Mouse (Mus musculus) neutrophil, adult 83 days (primary cell): ENCODE data around the gene Fbxo27. TPM values are rescaled to one million over a fixed set of nuclear protein-coding genes. Genes with fewer than 3 reads are reported as not detected.

Source experiments
- total RNA-seq, 2 experiments: library from RNA; stranded (reverse); gene quantifications; one replicate each; pipeline ENCODE4 v1.2.4; 2023

Fbxo27 gene
- under 1 TPM; 0.18 to 0.33 TPM for total RNA-seq

GRCm38 (mm10) chr7:28692545-28693320 lies at the start of gene Fbxo27:
Fbxo27 (plus strand) TSS chr7:28692849.

GRCm38 (mm10) chr7:28716590-28717281 lies 24.1 kb downstream of the Fbxo27 start, which contains the start of gene Fbxo17:
Fbxo17 (plus strand) TSS chr7:28716804.

GRCm38 (mm10) chr7:28741709-28742438 lies 49.2 kb downstream of the Fbxo27 start, which contains the start of the genes Mrps12 and Sars2:
Mrps12 (minus strand) TSS chr7:28741820.
Sars2 (plus strand) TSS chr7:28741992.

Other genes with a start within 250 kb of the Fbxo27 start
- 1 to 10 TPM; 4.0 TPM for gene Lrfn1, start 240.9 kb upstream of the Fbxo27 start, total RNA-seq
- not detected for gene Ifnl2, start 182.4 kb upstream of the Fbxo27 start, total RNA-seq
- not detected for gene Ifnl3, start 170.0 kb upstream of the Fbxo27 start, total RNA-seq
- gene Sycn, start 152.0 kb upstream of the Fbxo27 start, total RNA-seq, result not detected
- gene Nccrp1, start 145.6 kb upstream of the Fbxo27 start, total RNA-seq, result under 1 TPM; 0.22 to 0.44 TPM
- gene Samd4b, start 94.7 kb upstream of the Fbxo27 start, total RNA-seq, result 10 to 100 TPM; 36.5 to 42.9 TPM
- gene Pak4, start 94.7 kb upstream of the Fbxo27 start, total RNA-seq, result 10 to 100 TPM; 12.1 to 12.6 TPM
- not detected for gene Acp7, start 61.5 kb upstream of the Fbxo27 start, total RNA-seq
- gene Fbxo17, start 24.0 kb downstream of the Fbxo27 start, total RNA-seq, result 1 to 10 TPM; 2.8 to 3.5 TPM
- 10 to 100 TPM; 18.5 to 22.3 TPM for gene Mrps12, start 49.0 kb downstream of the Fbxo27 start, total RNA-seq
- 1 to 10 TPM; 8.6 to 8.7 TPM for gene Sars2, start 49.1 kb downstream of the Fbxo27 start, total RNA-seq
- gene Ccer2, start 63.3 kb downstream of the Fbxo27 start, total RNA-seq, result not detected
- gene Sirt2, start 73.9 kb downstream of the Fbxo27 start, total RNA-seq, result 10 to 100 TPM; 59.4 to 63.6 TPM
- gene Nfkbib, start 74.7 kb downstream of the Fbxo27 start, total RNA-seq, result 10 to 100 TPM; 34.4 to 38.3 TPM
- 100 to 1,000 TPM in 1 of 2 experiments, 10 to 100 TPM in 1; 99.8 to 101 TPM for gene Rinl, start 96.1 kb downstream of the Fbxo27 start, total RNA-seq
- gene Hnrnpl, start 115.7 kb downstream of the Fbxo27 start, total RNA-seq, result 100 to 1,000 TPM; 377 to 403 TPM
- 100 to 1,000 TPM; 105 to 107 TPM for gene Ech1, start 132.4 kb downstream of the Fbxo27 start, total RNA-seq
- 10 to 100 TPM; 16.8 to 17.5 TPM for gene Lgals4, start 141.0 kb downstream of the Fbxo27 start, total RNA-seq
- not detected for gene Lgals7, start 171.0 kb downstream of the Fbxo27 start, total RNA-seq
- gene Capn12, start 188.6 kb downstream of the Fbxo27 start, total RNA-seq, result not detected